Mouse (Mus musculus): ENCODE results near the gene Cd200r4.
"Not testable (repeated sequence)": the region's sequence is repeated elsewhere in the genome, so short reads cannot be mapped to it uniquely, and the experiment has no call there.

The Cd200r4 gene

GRCm38 (mm10) chr16:44811544-44811943, at the start of gene Cd200r4:
TSS of gene Cd200r4 (plus strand) at chr16:44811733.
- in situ Hi-C loops (cut with MboI, MseI), result no loop called here

GRCm38 (mm10) chr16:44761811-44762210, 49.7 kb upstream of the Cd200r4 start:
- in situ Hi-C loops (cut with MboI, MseI), result loop anchor here (10.0 kb wide), 1 partner anchor 373 kb away; no protein-coding TSS in a partner anchor

- in situ Hi-C loops (cut with MboI, MseI), result loop anchor here (10.0 kb wide), 1 partner anchor 369 kb away; no protein-coding TSS in a partner anchor
Measured at GRCm38 (mm10) chr16:44765555-44766319, 45.8 kb upstream of the Cd200r4 start, which contains the start of gene Cd200r1. TSS of gene Cd200r1 (plus strand) at chr16:44765736.

- in situ Hi-C loops (cut with MboI, MseI), result loop anchor here (10.0 kb wide), 1 partner anchor 368 kb away; no protein-coding TSS in a partner anchor
Measured at GRCm38 (mm10) chr16:44766320-44766892, 45.1 kb upstream of the Cd200r4 start.

GRCm38 (mm10) chr16:44767506-44767905, 44.0 kb upstream of the Cd200r4 start:
- in situ Hi-C loops (cut with MboI, MseI), result loop anchor here (10.0 kb wide), 1 partner anchor 367 kb away; no protein-coding TSS in a partner anchor

- in situ Hi-C loops (cut with MboI, MseI), result loop anchor here (10.0 kb wide), 1 partner anchor 367 kb away; no protein-coding TSS in a partner anchor
Measured at GRCm38 (mm10) chr16:44767967-44768366, 43.6 kb upstream of the Cd200r4 start.

GRCm38 (mm10) chr16:44772577-44772976, 39.0 kb upstream of the Cd200r4 start:
- in situ Hi-C loops (cut with MboI, MseI), result no loop called here

- in situ Hi-C loops (cut with MboI, MseI), result no loop called here
Measured at GRCm38 (mm10) chr16:44773673-44774072, 37.9 kb upstream of the Cd200r4 start.

GRCm38 (mm10) chr16:44774201-44774600, 37.3 kb upstream of the Cd200r4 start:
- in situ Hi-C loops (cut with MboI, MseI), result no loop called here

GRCm38 (mm10) chr16:44778538-44779147, 32.9 kb upstream of the Cd200r4 start:
- in situ Hi-C loops (cut with MboI, MseI), result no loop called here

- in situ Hi-C loops (cut with MboI, MseI), result no loop called here
Measured at GRCm38 (mm10) chr16:44779494-44779893, 32.0 kb upstream of the Cd200r4 start.

- in situ Hi-C loops (cut with MboI, MseI), result no loop called here
Measured at GRCm38 (mm10) chr16:44780751-44781150, 30.8 kb upstream of the Cd200r4 start.

- in situ Hi-C loops (cut with MboI, MseI), result no loop called here
Measured at GRCm38 (mm10) chr16:44786934-44787333, 24.6 kb upstream of the Cd200r4 start.

GRCm38 (mm10) chr16:44794416-44794815, 17.1 kb upstream of the Cd200r4 start:
- in situ Hi-C loops (cut with MboI, MseI), result no loop called here

- in situ Hi-C loops (cut with MboI, MseI), result no loop called here
Measured at GRCm38 (mm10) chr16:44805976-44806375, 5.6 kb upstream of the Cd200r4 start.

GRCm38 (mm10) chr16:44810223-44810622, 1.3 kb upstream of the Cd200r4 start:
- in situ Hi-C loops (cut with MboI, MseI), result not testable (repeated sequence)

GRCm38 (mm10) chr16:44812468-44813065, 1.0 kb downstream of the Cd200r4 start:
- in situ Hi-C loops (cut with MboI, MseI), result no loop called here

GRCm38 (mm10) chr16:44818010-44818409, 6.5 kb downstream of the Cd200r4 start:
- in situ Hi-C loops (cut with MboI, MseI), result no loop called here

GRCm38 (mm10) chr16:44820545-44820944, 9.0 kb downstream of the Cd200r4 start:
- in situ Hi-C loops (cut with MboI, MseI), result no loop called here

- in situ Hi-C loops (cut with MboI, MseI), result no loop called here
Measured at GRCm38 (mm10) chr16:44832286-44832685, 20.8 kb downstream of the Cd200r4 start.

GRCm38 (mm10) chr16:44833189-44833588, 21.7 kb downstream of the Cd200r4 start:
- in situ Hi-C loops (cut with MboI, MseI), result not testable (repeated sequence)

GRCm38 (mm10) chr16:44866797-44867196, 55.3 kb downstream of the Cd200r4 start, which contains the start of gene Cd200r2:
TSS of gene Cd200r2 (plus strand) at chr16:44867097.
- in situ Hi-C loops (cut with MboI, MseI), result no loop called here
